In the genomic region with DNA sequence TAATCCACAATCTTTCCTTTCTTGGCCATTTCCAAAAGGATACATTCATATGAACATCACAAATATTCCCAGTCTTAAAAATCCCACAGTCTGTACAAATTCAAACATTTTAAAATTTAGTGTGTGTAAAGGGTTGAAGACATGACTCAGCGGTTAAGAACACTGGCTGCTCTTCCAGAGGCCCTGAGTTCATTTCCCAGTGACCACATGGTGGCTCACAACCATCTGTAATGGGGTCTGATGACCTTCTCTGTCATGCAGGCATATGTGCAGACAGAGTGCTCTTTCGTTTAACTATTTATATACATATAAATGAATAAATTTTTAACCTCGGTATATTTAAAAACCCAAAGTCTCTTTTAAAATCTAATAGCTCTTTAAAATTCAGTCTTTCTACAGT, we compare ENCODE assay signal across 19 mouse cellular contexts.
A peak's percentile ranks its signal among the peaks of the same experiment; 100 is the strongest.
DNase-seq lines count a peak whose midpoint lies in the region; ATAC-seq and TF ChIP-seq lines count a peak whose summit lies in the region.
"Had no signal": no experiment of that assay in that cellular context is flagged by ENCODE, and none has a peak within 500 bp of the region (broad histone marks: within the 10 kb centered on the region; RNA-seq: fewer than 3 reads in every experiment).

No protein-coding gene starts in this region.

- no peak overlapping the region for H3ac ChIP-seq in myocyte (ENCODE audit: control insufficient read depth, insufficient read length)

- H3K9me3 ChIP-seq in kidney, postnatal 0 days (replicated peaks; ENCODE audit: low read length) = no peaks in the 10 kb centered on the region
- peaks cover 8% of the 10 kb centered on the region; the same call in 1 of the 2 replicates for H3K9me3 ChIP-seq in kidney, embryonic 16.5 days (ENCODE audit: low read length)
- H3K9me3 ChIP-seq: hindbrain, embryonic 15.5 days; liver, embryonic 13.5 days; midbrain, embryonic 15.5 days had no signal

- no peak overlapping the region for H3K9ac ChIP-seq in kidney, postnatal 0 days (ENCODE audit: low read depth, low read length)
- H3K9ac ChIP-seq in kidney, embryonic 16.5 days (replicated peaks; ENCODE audit: low read length) = no peak overlapping the region
- H3K9ac ChIP-seq: heart, embryonic 13.5 days; hindbrain, embryonic 15.5 days; liver, embryonic 13.5 days; midbrain, embryonic 15.5 days had no signal

- no peak overlapping the region for H3K27ac ChIP-seq in kidney, postnatal 0 days
- no peak overlapping the region for H3K27ac ChIP-seq in kidney, embryonic 16.5 days (ENCODE audit: low read length)
- H3K27ac ChIP-seq: heart, embryonic 13.5 days; hindbrain, embryonic 15.5 days; liver, embryonic 13.5 days; midbrain, embryonic 15.5 days had no signal

- no peak overlapping the region for H3K4me3 ChIP-seq in kidney, postnatal 0 days (replicated peaks; ENCODE audit: low read depth, low read length)
- H3K4me3 ChIP-seq in kidney, embryonic 16.5 days (ENCODE audit: low read length) = no peak overlapping the region
- H3K4me3 ChIP-seq in myocyte = no peak overlapping the region
- H3K4me3 ChIP-seq: heart, embryonic 13.5 days; hindbrain, embryonic 15.5 days; liver, embryonic 13.5 days; midbrain, embryonic 15.5 days had no signal

- no peaks in the 10 kb centered on the region for H3K27me3 ChIP-seq in kidney, postnatal 0 days (ENCODE audit: insufficient read depth, low read length)
- no peaks in the 10 kb centered on the region for H3K27me3 ChIP-seq in kidney, embryonic 16.5 days (ENCODE audit: insufficient read depth, low read length)
- no peaks in the 10 kb centered on the region for H3K27me3 ChIP-seq in myocyte (ENCODE audit: control insufficient read depth, insufficient read depth, insufficient read length)
- H3K27me3 ChIP-seq: heart, embryonic 13.5 days; hindbrain, embryonic 15.5 days; liver, embryonic 13.5 days; midbrain, embryonic 15.5 days had no signal

- no peak for TF ChIP-seq POLR2A in myocyte (IDR thresholded peaks at IDR 0.05; ENCODE audit: insufficient read length, low read depth)

- no peak overlapping the region for H3K4me2 ChIP-seq in kidney, postnatal 0 days (ENCODE audit: low read length)
- H3K4me2 ChIP-seq in kidney, embryonic 16.5 days (replicated peaks; ENCODE audit: low read depth, low read length) = no peak overlapping the region
- H3K4me2 ChIP-seq in myocyte (ENCODE audit: low read depth) = peak overlapping the region; percentile 37
- H3K4me2 ChIP-seq: heart, embryonic 13.5 days; hindbrain, embryonic 15.5 days; liver, embryonic 13.5 days; midbrain, embryonic 15.5 days had no signal

- DNase-seq in kidney, postnatal 0 days (ENCODE audit: low spot score) = peak; percentile 14
- DNase-seq in Muller cell, postnatal 12 days (ENCODE audit: inconsistent ontology term) = peak; percentile 2
- peak; percentile 31 for DNase-seq in adrenal gland, adult 8-10 months
- DNase-seq in cerebellum, postnatal 36 days = no peak
- no peak for DNase-seq in c-Kit-positive CD71-positive TER-119-positive erythroid progenitor cells, embryonic 14.5 days (ENCODE audit: low spot score)
- DNase-seq: cerebellum, adult 9-10 months; heart, adult 11 months; heart, postnatal 36 days; kidney, adult 8-10 months; liver, embryonic 13.5 days; right cerebral cortex, adult 18-20 months; thymus, adult 18-20 months had no signal

- H3K36me3 ChIP-seq in kidney, postnatal 0 days (ENCODE audit: insufficient read depth, low read length) = no peaks in the 10 kb centered on the region
- no peaks in the 10 kb centered on the region for H3K36me3 ChIP-seq in kidney, embryonic 16.5 days (ENCODE audit: insufficient read depth, low read length)
- H3K36me3 ChIP-seq in myocyte (ENCODE audit: control insufficient read depth, insufficient read depth) = no peaks in the 10 kb centered on the region
- H3K36me3 ChIP-seq: heart, embryonic 13.5 days; hindbrain, embryonic 15.5 days; liver, embryonic 13.5 days; midbrain, embryonic 15.5 days had no signal

- no peaks in the 10 kb centered on the region for H3K79me2 ChIP-seq in myocyte (ENCODE audit: control insufficient read depth, insufficient read depth)

- peak; percentile 20; the same call in 1 of the 2 replicates for TF ChIP-seq CTCF in kidney, postnatal 0 days (IDR thresholded peaks at IDR 0.05; ENCODE audit: low read depth)

- no peaks in the 10 kb centered on the region for H3K4me1 ChIP-seq in kidney, postnatal 0 days (replicated peaks; ENCODE audit: insufficient read depth, low read length)
- H3K4me1 ChIP-seq in kidney, embryonic 16.5 days (ENCODE audit: insufficient read depth, low read length) = no peaks in the 10 kb centered on the region
- H3K4me1 ChIP-seq: heart, embryonic 13.5 days; hindbrain, embryonic 15.5 days; liver, embryonic 13.5 days; midbrain, embryonic 15.5 days had no signal

- no peak for ATAC-seq in kidney, postnatal 0 days (replicated peaks; ENCODE audit: low FRiP score, low read depth)
- ATAC-seq in kidney, embryonic 16.5 days (ENCODE audit: low FRiP score, low TSS enrichment) = no peak
- ATAC-seq: forebrain, embryonic 14.5 days; lung, postnatal 0 days; midbrain, embryonic 15.5 days had no signal

- WGBS in kidney, postnatal 0 days = 36% methylated on average over 3 of the region's 3 CpGs
- WGBS in kidney, embryonic 16.5 days = 46% methylated on average over 3 of the region's 3 CpGs

TF ChIP-seq in myocyte, 11 proteins besides CTCF, POLR2A, EP300 and RAD21:
- no peak for TF ChIP-seq CEBPB (IDR thresholded peaks at IDR 0.05; ENCODE audit: insufficient read depth, poor library complexity, severe bottlenecking)
- no peak for TF ChIP-seq E2F4 (IDR thresholded peaks at IDR 0.05; ENCODE audit: insufficient read depth)
- no peak for TF ChIP-seq MYOD1 (IDR thresholded peaks at IDR 0.05; ENCODE audit: control insufficient read depth in 1 of 3, insufficient read length in 2 of 3, low read depth in 2 of 3)
- TF ChIP-seq POLR2AphosphoS2 (IDR thresholded peaks at IDR 0.05; ENCODE audit: insufficient read length, low read depth) = no peak
- TF ChIP-seq TCF3 (IDR thresholded peaks at IDR 0.05; ENCODE audit: insufficient read length, low read depth) = no peak
- no peak for TF ChIP-seq MYOG (IDR thresholded peaks at IDR 0.05; ENCODE audit: control insufficient read depth in 1 of 3, insufficient read depth in 1 of 3, insufficient read length in 2 of 3, low read depth in 2 of 3)
- no peak for TF ChIP-seq USF1 (IDR thresholded peaks at IDR 0.05; ENCODE audit: low read depth)
- TF ChIP-seq REST (IDR thresholded peaks at IDR 0.05; ENCODE audit: insufficient read depth, insufficient read length) = no peak
- no peak for TF ChIP-seq SRF (IDR thresholded peaks at IDR 0.05; ENCODE audit: control insufficient read depth, insufficient read length, low read depth)
- no peak for TF ChIP-seq MAX (IDR thresholded peaks at IDR 0.05; ENCODE audit: low read depth)
- no peak for TF ChIP-seq TCF12 (IDR thresholded peaks at IDR 0.05; ENCODE audit: insufficient read depth, poor library complexity, severe bottlenecking)

Comparison
In these comparisons a context has a peak if more than half of its experiments do, and no peak if none do; other contexts are left out.
1. DNase-seq: peak in kidney, postnatal 0 days (single experiment), Muller cell, postnatal 12 days (single experiment) and adrenal gland, adult 8-10 months (single experiment); none in cerebellum, postnatal 36 days (0 of 2) and c-Kit-positive CD71-positive TER-119-positive erythroid progenitor cells, embryonic 14.5 days (single experiment).